Mouse (Mus musculus) stomach, embryonic 16.5 days (tissue): Measurements from ENCODE around the gene Slc29a2. TPM values are rescaled to one million over a fixed set of nuclear protein-coding genes. Genes with fewer than 3 reads are reported as not detected.

ENCODE experiments used
- ATAC-seq: fragments of 200-750 bp; cut with Nextera tagmentation; 2 replicates; pipeline ENCODE4 v1.8.0; 2017; ENCODE audit warnings: moderate number of reproducible peaks, moderate TSS enrichment; ENCODE audit not compliant: insufficient read depth, low FRiP score
- H3K27ac ChIP-seq: fragments of 300-500 bp; sonication (generic); 2 replicates; pipeline ENCODE4 v1.5.1; 2014; ENCODE audit warnings: low read length
- H3K27me3 ChIP-seq: fragments of 300-500 bp; sonication (generic); 2 replicates; pipeline ENCODE4 v1.6.1; 2014; ENCODE audit warnings: low read length, control low read depth, mixed read lengths; ENCODE audit not compliant: control insufficient read depth, insufficient read depth
- H3K36me3 ChIP-seq: fragments of 300-500 bp; sonication (generic); 2 replicates; pipeline ENCODE4 v1.6.1; 2014; ENCODE audit warnings: low read length; ENCODE audit not compliant: control insufficient read depth, insufficient read depth
- H3K4me1 ChIP-seq: fragments of 300-500 bp; sonication (generic); 2 replicates; pipeline ENCODE4 v1.6.1; 2014; ENCODE audit warnings: low read length, control low read depth, mixed read lengths; ENCODE audit not compliant: control insufficient read depth, insufficient read depth
- H3K4me2 ChIP-seq: fragments of 300-500 bp; sonication (generic); 2 replicates; pipeline ENCODE4 v1.6.1; 2014; ENCODE audit warnings: low read depth, low read length, mixed read lengths
- H3K4me3 ChIP-seq: fragments of 300-500 bp; sonication (generic); replicated peaks from 2 replicates; pipeline ENCODE4 v1.5.1; 2014; ENCODE audit warnings: mild to moderate bottlenecking, low read length
- H3K9ac ChIP-seq: fragments of 300-500 bp; sonication (generic); 2 replicates; pipeline ENCODE4 v1.6.1; 2014; ENCODE audit warnings: low read length
- H3K9me3 ChIP-seq: fragments of 300-500 bp; sonication (generic); replicated peaks from 2 replicates; pipeline ENCODE4 v1.6.1; 2016; ENCODE audit warnings: low read length, control low read depth; ENCODE audit not compliant: control insufficient read depth
- WGBS: fragments of 180-500 bp; shearing (Covaris S2); extraction: QIAGEN DNeasy Blood & Tissue Kit; methylation state at CpG from one replicate; pipeline ENCODE4 v1.1.7; 2014; 5-methylcytosine and 5-hydroxymethylcytosine counted together
- polyA plus RNA-seq: library from polyadenylated mRNA; unstranded; fragments of >200 nt; fragmentation: Nextera tagmentation; extraction: Ambion mirVana; gene quantifications from 2 replicates; pipeline ENCODE4 v1.2.1, GENCODE M21; 2015

Slc29a2 gene
- polyA plus RNA-seq, 1 experiment from 2014 or later, result 3.3 TPM

GRCm38 (mm10) chr19:5062446-5062845, 38.8 kb downstream of the Slc29a2 start:
- Histone ChIP-seq H3K9me3 (no peaks in the 10 kb centered on the region), H3K4me3 (no peak overlapping the region), H3K27ac (no peak overlapping the region), H3K27me3 (no peaks in the 10 kb centered on the region), H3K36me3 (no peaks in the 10 kb centered on the region), H3K4me2 (no peak overlapping the region), H3K4me1 (peaks cover 50% of the 10 kb centered on the region), H3K9ac (no peak overlapping the region)
- no peak for ATAC-seq
- WGBS, result 73% methylated on average over 6 of the region's 6 CpGs

DNA sequence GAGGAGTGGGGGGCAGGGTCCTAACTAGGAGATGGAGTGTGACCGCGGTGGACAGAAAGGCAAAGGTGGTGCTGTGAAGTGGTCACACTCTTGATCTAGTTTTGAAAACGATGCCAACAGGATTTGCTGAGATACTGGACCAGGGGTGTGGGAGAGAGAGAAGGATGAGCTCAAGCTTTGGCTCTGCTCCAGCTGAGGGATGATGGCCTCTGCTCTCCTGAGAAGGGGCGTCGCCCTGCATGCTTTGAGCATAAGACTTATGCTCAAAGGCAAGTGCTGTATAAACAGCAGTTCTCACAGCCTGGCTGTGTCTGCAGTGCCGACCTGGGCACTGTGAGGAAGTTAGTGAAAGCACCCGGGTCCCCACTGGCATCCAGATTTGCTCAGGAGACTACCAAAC, 41.4 kb downstream of the Slc29a2 start:
- Histone ChIP-seq H3K4me3 (no peak overlapping the region), H3K27me3 (no peaks in the 10 kb centered on the region), H3K9me3 (no peaks in the 10 kb centered on the region), H3K36me3 (no peaks in the 10 kb centered on the region), H3K27ac (0 out of 2 replicates have a peak overlapping the region, but pooled peaks have one; percentile 25), H3K4me1 (peaks cover 53% of the 10 kb centered on the region), H3K9ac (no peak overlapping the region), H3K4me2 (no peak overlapping the region)
- ATAC-seq, result no peak
- 38% methylated on average over 7 of the region's 7 CpGs for WGBS

DNA sequence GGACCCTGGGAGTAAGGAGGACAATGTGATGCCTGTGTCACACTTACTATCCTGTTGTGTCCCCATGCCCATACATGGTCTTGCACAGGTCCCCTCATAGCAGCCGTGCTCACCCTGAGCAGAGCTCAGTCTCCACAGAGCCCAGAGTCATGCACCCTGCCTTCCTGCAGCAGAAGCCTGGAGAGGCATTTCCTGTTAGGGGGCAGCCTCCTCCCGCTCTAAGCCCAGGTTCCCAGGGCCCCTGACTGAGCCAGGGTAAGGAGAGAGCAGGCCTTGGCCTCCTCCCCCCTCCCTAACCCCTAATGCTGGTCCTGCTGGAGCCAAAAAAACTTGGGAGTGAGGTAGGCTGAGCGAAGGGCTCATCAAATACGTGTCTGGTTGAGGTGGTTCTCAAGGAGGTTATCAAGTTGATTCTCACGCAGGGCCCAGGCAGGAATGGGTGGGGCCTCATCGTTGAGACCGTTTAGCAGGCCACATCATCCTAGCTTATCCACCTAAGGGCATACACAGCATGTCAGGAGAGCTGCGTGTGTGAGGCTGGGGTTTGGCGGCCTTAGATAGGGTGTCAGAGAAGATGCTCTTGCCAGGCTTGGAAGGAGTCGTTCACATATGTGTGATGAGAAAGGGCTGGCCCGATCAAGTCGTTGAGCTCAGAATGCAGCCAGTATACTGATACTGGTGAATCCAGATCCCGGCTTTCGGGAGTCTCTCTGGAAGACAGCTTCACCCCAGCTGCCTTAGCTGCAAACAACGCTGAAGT, 43.6 kb downstream of the Slc29a2 start:
- 6% methylated on average over 15 of the region's 15 CpGs for WGBS
- Histone ChIP-seq H3K4me2 (peak overlapping the region; percentile 77), H3K4me1 (peaks cover 44% of the 10 kb centered on the region), H3K36me3 (no peaks in the 10 kb centered on the region), H3K27me3 (no peaks in the 10 kb centered on the region), H3K9me3 (no peaks in the 10 kb centered on the region), H3K9ac (peak overlapping the region; percentile 87), H3K4me3 (peak overlapping the region; percentile 69), H3K27ac (peak overlapping the region; percentile 97)
- 0 out of 2 replicates have a peak, but pooled peaks have one; percentile 1 for ATAC-seq

GRCm38 (mm10) chr19:5067867-5068569, 44.4 kb downstream of the Slc29a2 start, which contains the start of gene Cd248:
Gene Cd248, plus strand, starts transcription at chr19:5068078.
- Histone ChIP-seq H3K9ac (peak within 1 kb of the TSS; percentile 87), H3K9me3 (no peaks in the 10 kb centered on the region), H3K27me3 (no peaks in the 10 kb centered on the region), H3K4me3 (peak within 1 kb of the TSS; percentile 69), H3K4me1 (peaks cover 50% of the 10 kb centered on the region), H3K4me2 (peak within 1 kb of the TSS; percentile 77), H3K36me3 (no peaks in the 10 kb centered on the region), H3K27ac (peak within 1 kb of the TSS; percentile 97)
- ATAC-seq, result peak; percentile 70
- 2% methylated on average over 56 of the region's 56 CpGs for WGBS

GRCm38 (mm10) chr19:5068570-5069234, 45.0 kb downstream of the Slc29a2 start:
- H3K9ac ChIP-seq, result peak overlapping the region; percentile 87
- H3K36me3 ChIP-seq, result no peaks in the 10 kb centered on the region
- H3K27ac ChIP-seq, result peak overlapping the region; percentile 97
- 32% methylated on average over 21 of the region's 21 CpGs for WGBS
- H3K4me1 ChIP-seq, result peaks cover 50% of the 10 kb centered on the region
- no peaks in the 10 kb centered on the region for H3K9me3 ChIP-seq
- no peaks in the 10 kb centered on the region for H3K27me3 ChIP-seq
- ATAC-seq, result no peak
- peak overlapping the region; percentile 69 for H3K4me3 ChIP-seq
- peak overlapping the region; percentile 77 for H3K4me2 ChIP-seq

DNA sequence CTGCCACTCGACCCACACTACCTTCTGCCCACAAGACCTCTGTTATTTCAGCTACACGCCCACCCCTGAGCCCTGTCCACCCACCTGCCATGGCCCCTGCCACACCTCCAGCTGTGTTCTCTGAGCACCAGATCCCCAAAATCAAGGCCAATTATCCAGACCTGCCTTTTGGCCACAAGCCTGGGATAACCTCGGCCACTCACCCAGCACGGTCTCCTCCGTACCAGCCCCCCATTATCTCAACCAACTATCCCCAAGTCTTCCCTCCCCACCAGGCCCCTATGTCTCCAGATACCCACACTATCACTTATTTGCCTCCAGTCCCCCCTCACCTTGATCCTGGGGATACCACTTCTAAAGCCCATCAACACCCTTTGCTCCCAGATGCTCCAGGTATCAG, 45.8 kb downstream of the Slc29a2 start:
- no peak for ATAC-seq
- Histone ChIP-seq H3K36me3 (no peaks in the 10 kb centered on the region), H3K4me3 (peak overlapping the region; percentile 69), H3K9me3 (no peaks in the 10 kb centered on the region), H3K4me2 (peak overlapping the region; percentile 77), H3K27me3 (no peaks in the 10 kb centered on the region), H3K9ac (peak overlapping the region; percentile 87), H3K4me1 (peaks cover 50% of the 10 kb centered on the region), H3K27ac (no peak overlapping the region)
- 72% methylated on average over 5 of the region's 5 CpGs for WGBS

GRCm38 (mm10) chr19:5069978-5070377, 46.3 kb downstream of the Slc29a2 start:
- no peaks in the 10 kb centered on the region for H3K36me3 ChIP-seq
- H3K27me3 ChIP-seq, result no peaks in the 10 kb centered on the region
- H3K4me3 ChIP-seq, result peak overlapping the region; percentile 69
- H3K27ac ChIP-seq, result peak overlapping the region; percentile 89; the same call in 1 of the 2 replicates
- H3K4me2 ChIP-seq, result peak overlapping the region; percentile 77
- 75% methylated on average over 7 of the region's 7 CpGs for WGBS
- no peak for ATAC-seq
- peaks cover 46% of the 10 kb centered on the region for H3K4me1 ChIP-seq
- H3K9ac ChIP-seq, result peak overlapping the region; percentile 87
- no peaks in the 10 kb centered on the region for H3K9me3 ChIP-seq

DNA sequence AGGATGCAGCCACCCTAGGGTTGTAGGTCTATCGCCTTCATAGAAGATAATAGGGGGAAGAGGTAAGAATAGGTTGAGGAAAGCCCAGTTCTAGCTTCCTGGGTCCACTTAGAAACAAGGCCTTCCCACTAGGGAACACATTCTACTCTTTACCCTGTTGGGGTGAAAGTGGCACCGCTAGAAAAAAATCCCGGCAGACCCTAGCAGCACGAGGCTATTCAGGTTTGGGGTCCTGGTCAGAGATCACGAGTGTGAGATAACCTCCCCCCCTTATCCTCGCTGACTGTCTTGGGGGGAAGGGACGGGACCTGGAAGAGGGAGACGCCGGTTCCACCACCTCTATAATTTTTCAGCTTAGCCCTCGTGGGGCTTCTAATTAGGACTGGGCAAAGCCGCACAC, 47.4 kb downstream of the Slc29a2 start:
- Histone ChIP-seq H3K27me3 (no peaks in the 10 kb centered on the region), H3K36me3 (no peaks in the 10 kb centered on the region), H3K9me3 (no peaks in the 10 kb centered on the region), H3K4me2 (peak overlapping the region; percentile 77), H3K4me1 (peaks cover 41% of the 10 kb centered on the region), H3K9ac (peak overlapping the region; percentile 87), H3K27ac (peak overlapping the region; percentile 89), H3K4me3 (peak overlapping the region; percentile 69)
- ATAC-seq, result no peak
- WGBS, result 10% methylated on average over 11 of the region's 11 CpGs
